Mouse (Mus musculus): ENCODE results near the gene Spaca6. TPM values are rescaled to one million over a fixed set of nuclear protein-coding genes. Genes with fewer than 3 reads are reported as not detected.

Spaca6 gene
- polyA plus RNA-seq, 1 experiment from 2014 or later: 16.4 TPM

GRCm38 (mm10) chr17:17870892-17871550 lies 44.1 kb downstream of the Spaca6 start:
- H3K9me3 ChIP-seq (ENCODE audit: control insufficient read depth, low read length): no peaks in the 10 kb centered on the region
- H3K27me3 ChIP-seq (replicated peaks; ENCODE audit: control insufficient read depth, insufficient read depth, low read length): no peaks in the 10 kb centered on the region
- no peak overlapping the region for H3K4me2 ChIP-seq
- 74% methylated on average over 2 of the region's 2 CpGs for WGBS
- no peak for DNase-seq (ENCODE audit: low spot score)
- H3K27ac ChIP-seq (ENCODE audit: low read depth, low read length): no peak overlapping the region
- no peak overlapping the region for H3K9ac ChIP-seq (ENCODE audit: low read depth, low read length)
- H3K4me1 ChIP-seq (replicated peaks; ENCODE audit: control insufficient read depth, insufficient read depth, low read length): no peaks in the 10 kb centered on the region
- H3K4me3 ChIP-seq (ENCODE audit: low read depth, low read length): no peak overlapping the region
- no peaks in the 10 kb centered on the region for H3K36me3 ChIP-seq (ENCODE audit: control insufficient read depth, insufficient read depth, low read length)
- no peak for ATAC-seq (replicated peaks; ENCODE audit: low FRiP score)

GRCm38 (mm10) chr17:17871697-17872096 lies 44.7 kb downstream of the Spaca6 start:
- no peak overlapping the region for H3K27ac ChIP-seq (ENCODE audit: low read depth, low read length)
- H3K4me2 ChIP-seq: no peak overlapping the region
- no peaks in the 10 kb centered on the region for H3K36me3 ChIP-seq (ENCODE audit: control insufficient read depth, insufficient read depth, low read length)
- DNase-seq (ENCODE audit: low spot score): no peak
- 70% methylated on average over 2 of the region's 2 CpGs for WGBS
- no peaks in the 10 kb centered on the region for H3K27me3 ChIP-seq (replicated peaks; ENCODE audit: control insufficient read depth, insufficient read depth, low read length)
- ATAC-seq (replicated peaks; ENCODE audit: low FRiP score): no peak
- H3K4me3 ChIP-seq (ENCODE audit: low read depth, low read length): no peak overlapping the region
- H3K9me3 ChIP-seq (ENCODE audit: control insufficient read depth, low read length): no peaks in the 10 kb centered on the region
- no peak overlapping the region for H3K9ac ChIP-seq (ENCODE audit: low read depth, low read length)
- H3K4me1 ChIP-seq (replicated peaks; ENCODE audit: control insufficient read depth, insufficient read depth, low read length): no peaks in the 10 kb centered on the region

- no peaks in the 10 kb centered on the region for H3K9me3 ChIP-seq (ENCODE audit: control insufficient read depth, low read length)
- 69% methylated on average over 1 of the region's 1 CpGs for WGBS
- DNase-seq (ENCODE audit: low spot score): no peak
- H3K9ac ChIP-seq (ENCODE audit: low read depth, low read length): no peak overlapping the region
- no peaks in the 10 kb centered on the region for H3K36me3 ChIP-seq (ENCODE audit: control insufficient read depth, insufficient read depth, low read length)
- H3K27ac ChIP-seq (ENCODE audit: low read depth, low read length): no peak overlapping the region
- H3K27me3 ChIP-seq (replicated peaks; ENCODE audit: control insufficient read depth, insufficient read depth, low read length): no peaks in the 10 kb centered on the region
- H3K4me2 ChIP-seq: no peak overlapping the region
- H3K4me1 ChIP-seq (replicated peaks; ENCODE audit: control insufficient read depth, insufficient read depth, low read length): no peaks in the 10 kb centered on the region
- H3K4me3 ChIP-seq (ENCODE audit: low read depth, low read length): no peak overlapping the region
- no peak for ATAC-seq (replicated peaks; ENCODE audit: low FRiP score)
These were observed 52.4 kb downstream of the Spaca6 start for GRCm38 (mm10) chr17:17879347-17879746.

GRCm38 (mm10) chr17:17882672-17883071 lies 55.7 kb downstream of the Spaca6 start:
- Histone ChIP-seq H3K36me3 (ENCODE audit: control insufficient read depth, insufficient read depth, low read length) (no peaks in the 10 kb centered on the region), H3K4me3 (ENCODE audit: low read depth, low read length) (no peak overlapping the region), H3K9me3 (ENCODE audit: control insufficient read depth, low read length) (no peaks in the 10 kb centered on the region), H3K9ac (ENCODE audit: low read depth, low read length) (no peak overlapping the region), H3K27me3 (replicated peaks; ENCODE audit: control insufficient read depth, insufficient read depth, low read length) (no peaks in the 10 kb centered on the region), H3K27ac (ENCODE audit: low read depth, low read length) (no peak overlapping the region), H3K4me2 (no peak overlapping the region), H3K4me1 (replicated peaks; ENCODE audit: control insufficient read depth, insufficient read depth, low read length) (no peaks in the 10 kb centered on the region)
- DNase-seq (ENCODE audit: low spot score) (no peak), ATAC-seq (replicated peaks; ENCODE audit: low FRiP score) (no peak)
- WGBS: 77% methylated on average over 3 of the region's 3 CpGs

GRCm38 (mm10) chr17:17883840-17884239 lies 56.9 kb downstream of the Spaca6 start, which contains the start of gene Fpr1:
Fpr1 (minus strand) TSS chr17:17883940.
- Histone ChIP-seq H3K9me3 (ENCODE audit: control insufficient read depth, low read length) (no peaks in the 10 kb centered on the region), H3K27ac (ENCODE audit: low read depth, low read length) (no peak within 1 kb of the TSS), H3K4me2 (no peak within 1 kb of the TSS), H3K36me3 (ENCODE audit: control insufficient read depth, insufficient read depth, low read length) (no peaks in the 10 kb centered on the region), H3K4me3 (ENCODE audit: low read depth, low read length) (no peak within 1 kb of the TSS), H3K9ac (ENCODE audit: low read depth, low read length) (no peak within 1 kb of the TSS), H3K27me3 (replicated peaks; ENCODE audit: control insufficient read depth, insufficient read depth, low read length) (no peaks in the 10 kb centered on the region), H3K4me1 (replicated peaks; ENCODE audit: control insufficient read depth, insufficient read depth, low read length) (no peaks in the 10 kb centered on the region)
- no peak for ATAC-seq (replicated peaks; ENCODE audit: low FRiP score)
- no peak for DNase-seq (ENCODE audit: low spot score)
- 50% methylated on average over 1 of the region's 1 CpGs for WGBS

GRCm38 (mm10) chr17:17887774-17888248 lies 60.9 kb downstream of the Spaca6 start, which contains the start of the genes Fpr2 and Fpr3:
Fpr2 (plus strand) TSS chr17:17887824.
Fpr3 (plus strand) TSS chr17:17887852.
- WGBS: 53% methylated on average over 1 of the region's 1 CpGs
- Histone ChIP-seq H3K36me3 (ENCODE audit: control insufficient read depth, insufficient read depth, low read length) (no peaks in the 10 kb centered on the region), H3K4me3 (ENCODE audit: low read depth, low read length) (no peak within 1 kb of the TSS), H3K4me1 (replicated peaks; ENCODE audit: control insufficient read depth, insufficient read depth, low read length) (no peaks in the 10 kb centered on the region), H3K4me2 (no peak within 1 kb of the TSS), H3K9ac (ENCODE audit: low read depth, low read length) (no peak within 1 kb of the TSS), H3K27ac (ENCODE audit: low read depth, low read length) (no peak within 1 kb of the TSS), H3K9me3 (ENCODE audit: control insufficient read depth, low read length) (no peaks in the 10 kb centered on the region), H3K27me3 (replicated peaks; ENCODE audit: control insufficient read depth, insufficient read depth, low read length) (no peaks in the 10 kb centered on the region)
- DNase-seq (ENCODE audit: low spot score): no peak
- ATAC-seq (replicated peaks; ENCODE audit: low FRiP score): no peak

GRCm38 (mm10) chr17:17889732-17890425 lies 62.9 kb downstream of the Spaca6 start:
- Histone ChIP-seq H3K4me3 (ENCODE audit: low read depth, low read length) (no peak overlapping the region), H3K4me1 (replicated peaks; ENCODE audit: control insufficient read depth, insufficient read depth, low read length) (no peaks in the 10 kb centered on the region), H3K27me3 (replicated peaks; ENCODE audit: control insufficient read depth, insufficient read depth, low read length) (no peaks in the 10 kb centered on the region), H3K36me3 (ENCODE audit: control insufficient read depth, insufficient read depth, low read length) (no peaks in the 10 kb centered on the region), H3K4me2 (no peak overlapping the region), H3K9me3 (ENCODE audit: control insufficient read depth, low read length) (no peaks in the 10 kb centered on the region), H3K9ac (ENCODE audit: low read depth, low read length) (no peak overlapping the region), H3K27ac (ENCODE audit: low read depth, low read length) (no peak overlapping the region)
- no peak for ATAC-seq (replicated peaks; ENCODE audit: low FRiP score)
- no peak for DNase-seq (ENCODE audit: low spot score)
- WGBS: 74% methylated on average over 2 of the region's 2 CpGs

Measured in liver, embryonic 11.5 days (tissue).